Mouse (Mus musculus): ENCODE data around the gene Hgd.

GRCm38 (mm10) chr16:37603431-37603830 lies 23.5 kb downstream of the Hgd start:
- TF ChIP-seq CTCF (conservative IDR thresholded peaks at IDR 0.05; ENCODE audit: insufficient read depth, insufficient read length, low read depth, low read length) (no peak), POLR2A (IDR thresholded peaks at IDR 0.05; ENCODE audit: low read depth, low read length) (no peak)
